Mouse (Mus musculus) E14TG2a.4 (cell line): ENCODE measurements around the gene Tmem101.

ENCODE experiments used
- CTCF ChIP-seq: conservative IDR thresholded peaks from 2 replicates; pipeline ENCODE4 v1.5.1; 2014; ENCODE audit warnings: low read length
- NANOG ChIP-seq: IDR thresholded peaks from 2 replicates; pipeline ENCODE4 v1.6.1; 2014; ENCODE audit warnings: borderline replicate concordance, low read length, mixed read lengths
- POU5F1 ChIP-seq: IDR thresholded peaks from 2 replicates; pipeline ENCODE4 v1.6.1; 2014; ENCODE audit warnings: low read length, borderline replicate concordance

DNA sequence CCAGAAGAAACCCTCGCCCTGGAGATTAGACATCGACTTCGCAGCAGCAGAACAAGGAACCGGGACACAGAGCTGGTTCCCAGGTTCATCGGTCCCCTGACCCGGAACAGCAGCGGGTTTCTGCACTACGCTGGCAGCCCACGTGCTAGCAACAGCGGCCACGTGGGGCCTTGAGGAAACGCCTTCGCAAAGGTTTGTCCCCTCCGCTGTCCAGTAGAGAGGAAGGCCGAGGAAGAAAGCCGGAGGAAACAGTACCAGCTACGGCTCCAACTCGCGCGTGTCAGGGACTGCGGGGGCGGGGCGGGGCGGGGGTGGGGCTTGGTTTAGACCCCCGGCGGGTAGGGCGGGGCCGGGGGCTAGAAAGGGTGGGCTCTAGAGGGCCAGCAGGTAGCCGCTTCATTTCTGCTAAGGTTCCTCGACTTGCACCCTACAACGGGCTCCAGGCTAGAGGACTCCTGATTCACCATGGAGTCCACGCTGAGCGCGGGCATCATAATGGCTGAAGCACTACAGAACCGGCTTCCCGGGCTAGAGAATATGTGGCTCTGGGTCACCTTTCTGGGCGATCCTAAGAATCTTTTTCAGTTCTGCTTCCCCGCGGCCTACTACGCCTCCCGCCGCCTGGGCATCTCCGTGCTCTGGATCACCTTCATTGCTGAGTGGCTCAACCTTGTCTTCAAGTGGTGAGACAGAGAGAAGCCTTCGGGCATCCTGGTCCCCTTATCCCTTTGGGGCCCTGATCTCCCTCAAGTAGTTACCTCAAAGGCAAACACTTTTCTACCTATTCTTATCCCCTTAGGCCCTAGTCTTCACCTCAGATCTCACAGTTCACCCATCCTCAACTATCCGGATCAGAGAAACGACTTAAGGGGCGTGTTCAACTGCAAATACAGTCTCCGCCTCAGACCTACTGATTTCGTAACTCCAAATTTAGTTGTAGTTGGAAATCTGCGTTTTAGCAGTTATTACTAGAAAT, 33.5 kb upstream of the Tmem101 start, which contains the start of gene G6pc3:
- TF ChIP-seq CTCF (no peak), NANOG (no peak), POU5F1 (no peak)
